Mouse (Mus musculus): ENCODE measurements around the gene Psd. TPM values are rescaled to one million over a fixed set of nuclear protein-coding genes. Genes with fewer than 3 reads are reported as not detected.

The Psd gene
- polyA plus RNA-seq, 1 experiment from 2014 or later = 1.8 TPM

- peak; percentile 91 for DNase-seq (ENCODE audit: low spot score)
- WGBS = under 1% methylated on average over 42 of the region's 43 CpGs
- Histone ChIP-seq H3K36me3 (peaks cover 15% of the 10 kb centered on the region), H3K4me3 (peak overlapping the region; percentile 69), H3K27me3 (ENCODE audit: low read depth, poor library complexity, severe bottlenecking) (peaks cover 47% of the 10 kb centered on the region), H3K27ac (peak overlapping the region; percentile 78), H3K9me3 (replicated peaks) (no peaks in the 10 kb centered on the region), H3K4me1 (peaks cover 37% of the 10 kb centered on the region)
These were observed 21.3 kb downstream of the Psd start for GRCm38 (mm10) chr19:46305432-46306267.

DNA sequence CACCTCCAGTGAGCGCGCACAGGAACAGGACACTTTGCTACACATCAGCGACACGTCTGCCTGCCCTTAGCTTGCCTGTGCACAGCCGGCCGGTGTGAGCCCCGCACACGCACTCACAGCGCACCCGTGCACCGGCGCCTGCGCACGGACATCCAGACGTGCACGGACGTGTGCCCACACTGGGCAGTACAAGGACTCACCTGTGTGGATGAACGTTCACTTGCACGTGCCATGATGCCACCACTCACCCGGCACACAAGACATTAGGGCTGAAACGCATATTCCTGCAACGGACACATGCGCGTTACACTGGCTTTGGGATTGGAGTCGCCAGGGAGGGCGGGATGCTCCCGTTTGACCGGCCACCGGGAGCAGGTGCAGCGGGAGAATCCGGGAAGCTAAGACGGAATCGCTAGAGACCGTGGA is 22.0 kb downstream of the Psd start:
- H3K36me3 ChIP-seq = peaks cover 8% of the 10 kb centered on the region
- peak overlapping the region; percentile 78 for H3K27ac ChIP-seq
- peaks cover 37% of the 10 kb centered on the region for H3K4me1 ChIP-seq
- DNase-seq (ENCODE audit: low spot score) = no peak
- H3K4me3 ChIP-seq = peak overlapping the region; percentile 69
- peaks cover 40% of the 10 kb centered on the region for H3K27me3 ChIP-seq (ENCODE audit: low read depth, poor library complexity, severe bottlenecking)
- under 1% methylated on average over 34 of the region's 34 CpGs for WGBS
- no peaks in the 10 kb centered on the region for H3K9me3 ChIP-seq (replicated peaks)

- Histone ChIP-seq H3K4me3 (peak within 1 kb of the TSS; percentile 69), H3K27ac (peak within 1 kb of the TSS; percentile 78), H3K36me3 (0 out of 2 replicates have a peak, but pooled peaks cover 4% of the 10 kb centered on the region), H3K4me1 (peaks cover 37% of the 10 kb centered on the region), H3K27me3 (ENCODE audit: low read depth, poor library complexity, severe bottlenecking) (peaks cover 35% of the 10 kb centered on the region), H3K9me3 (replicated peaks) (no peaks in the 10 kb centered on the region)
- DNase-seq (ENCODE audit: low spot score) = peak; percentile 90
- under 1% methylated on average over 39 of the region's 39 CpGs for WGBS
These were observed 22.6 kb downstream of the Psd start, which contains the start of gene Nfkb2 for GRCm38 (mm10) chr19:46304216-46304841. TSS of gene Nfkb2 (plus strand) at chr19:46304320.

DNA sequence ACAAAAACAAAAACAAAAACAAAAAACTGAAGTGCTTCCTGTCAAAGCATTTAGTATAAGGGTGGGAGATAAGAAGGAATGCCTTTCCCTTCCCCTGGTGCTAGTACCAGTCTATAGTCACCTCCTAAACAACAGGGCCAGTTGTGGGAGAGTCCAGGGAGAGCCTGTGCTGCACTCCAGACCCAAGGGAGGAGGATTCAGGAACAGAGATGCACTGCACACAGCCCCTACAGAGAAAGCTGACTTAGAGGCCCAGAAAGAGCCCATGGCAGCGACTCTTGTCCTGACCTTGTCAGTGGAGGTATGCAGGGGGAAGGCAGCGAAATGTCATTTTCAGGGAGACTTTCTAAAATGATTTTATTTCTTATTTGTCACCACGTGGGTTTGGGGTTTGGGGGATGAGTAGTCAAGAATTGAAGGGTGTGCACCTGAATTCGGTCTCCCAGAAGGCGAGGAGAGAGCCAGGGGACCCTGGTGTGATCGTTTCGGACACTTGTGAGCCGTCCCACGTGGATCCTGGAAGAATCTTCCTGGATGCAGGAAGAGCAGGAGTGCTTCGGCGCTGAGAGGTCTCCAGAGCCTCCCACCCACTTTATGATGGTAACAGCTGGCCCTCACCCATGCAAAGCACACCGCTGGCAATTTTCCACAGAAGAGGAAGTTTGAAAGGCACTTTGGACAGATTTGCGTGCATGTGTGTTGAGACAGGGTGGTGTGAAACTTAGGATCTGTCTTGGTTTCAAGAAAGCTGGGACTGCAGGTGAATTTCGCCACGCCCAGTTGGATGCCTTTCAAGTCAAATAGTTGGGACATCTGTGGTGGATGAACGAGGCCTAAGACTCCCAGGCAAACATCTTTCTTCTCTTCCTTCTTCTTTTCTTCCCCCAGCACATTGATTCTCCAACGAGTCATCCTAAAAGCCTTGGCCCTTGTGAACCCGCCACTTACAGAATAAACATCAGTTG is 23.4 kb downstream of the Psd start:
- peak; percentile 26 for DNase-seq (ENCODE audit: low spot score)
- Histone ChIP-seq H3K27ac (no peak overlapping the region), H3K4me1 (peaks cover 30% of the 10 kb centered on the region), H3K9me3 (replicated peaks) (no peaks in the 10 kb centered on the region), H3K4me3 (peak overlapping the region; percentile 69), H3K27me3 (ENCODE audit: low read depth, poor library complexity, severe bottlenecking) (peaks cover 28% of the 10 kb centered on the region), H3K36me3 (0 out of 2 replicates have a peak, but pooled peaks cover 4% of the 10 kb centered on the region)
- WGBS = 54% methylated on average over 18 of the region's 18 CpGs

DNA sequence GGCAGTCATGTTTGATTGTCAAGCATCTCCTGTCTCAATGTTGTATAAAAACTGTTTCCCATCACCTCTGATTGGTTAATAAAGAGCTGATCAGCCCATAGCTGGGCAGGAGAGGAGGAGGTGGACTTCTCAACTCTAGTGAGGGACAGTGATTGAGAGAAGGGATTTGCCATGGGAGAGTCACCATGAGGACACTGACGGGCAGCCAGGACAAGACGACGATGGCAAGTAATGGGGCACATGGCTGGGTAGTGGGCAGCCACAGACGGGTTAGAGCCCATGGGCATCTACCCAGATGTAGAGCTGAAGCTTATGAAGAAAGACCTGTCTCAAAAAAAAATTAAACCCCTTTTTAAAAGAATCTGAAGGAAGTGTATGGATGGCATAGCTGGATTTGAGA is 24.4 kb downstream of the Psd start:
- peaks cover 28% of the 10 kb centered on the region for H3K4me1 ChIP-seq
- H3K4me3 ChIP-seq = no peak overlapping the region
- H3K27me3 ChIP-seq (ENCODE audit: low read depth, poor library complexity, severe bottlenecking) = peaks cover 19% of the 10 kb centered on the region
- no peak overlapping the region for H3K27ac ChIP-seq
- H3K36me3 ChIP-seq = 0 out of 2 replicates have a peak, but pooled peaks cover 3% of the 10 kb centered on the region
- peak; percentile 5 for DNase-seq (ENCODE audit: low spot score)
- H3K9me3 ChIP-seq (replicated peaks) = no peaks in the 10 kb centered on the region
- 93% methylated on average over 4 of the region's 4 CpGs for WGBS

- WGBS = 41% methylated on average over 8 of the region's 8 CpGs
- H3K9me3 ChIP-seq (replicated peaks) = no peaks in the 10 kb centered on the region
- H3K4me1 ChIP-seq = peaks cover 17% of the 10 kb centered on the region
- H3K36me3 ChIP-seq = no peaks in the 10 kb centered on the region
- no peak overlapping the region for H3K27ac ChIP-seq
- peak; percentile 25 for DNase-seq (ENCODE audit: low spot score)
- no peak overlapping the region for H3K4me3 ChIP-seq
- no peaks in the 10 kb centered on the region for H3K27me3 ChIP-seq (ENCODE audit: low read depth, poor library complexity, severe bottlenecking)
These were observed 26.5 kb downstream of the Psd start for GRCm38 (mm10) chr19:46300294-46301045.

GRCm38 (mm10) chr19:46296938-46297337 is 30.0 kb downstream of the Psd start:
- no peaks in the 10 kb centered on the region for H3K9me3 ChIP-seq (replicated peaks)
- H3K4me3 ChIP-seq = no peak overlapping the region
- DNase-seq (ENCODE audit: low spot score) = no peak
- H3K4me1 ChIP-seq = no peaks in the 10 kb centered on the region
- no peaks in the 10 kb centered on the region for H3K36me3 ChIP-seq
- H3K27me3 ChIP-seq (ENCODE audit: low read depth, poor library complexity, severe bottlenecking) = no peaks in the 10 kb centered on the region
- 77% methylated on average over 4 of the region's 4 CpGs for WGBS
- H3K27ac ChIP-seq = no peak overlapping the region

- no peaks in the 10 kb centered on the region for H3K27me3 ChIP-seq (ENCODE audit: low read depth, poor library complexity, severe bottlenecking)
- no peaks in the 10 kb centered on the region for H3K9me3 ChIP-seq (replicated peaks)
- no peak for DNase-seq (ENCODE audit: low spot score)
- H3K27ac ChIP-seq = no peak overlapping the region
- no peaks in the 10 kb centered on the region for H3K4me1 ChIP-seq
- peaks cover 13% of the 10 kb centered on the region for H3K36me3 ChIP-seq
- no peak overlapping the region for H3K4me3 ChIP-seq
- 68% methylated on average over 12 of the region's 12 CpGs for whole genome bisulfite sequencing
These were observed 36.3 kb downstream of the Psd start for GRCm38 (mm10) chr19:46290535-46291105.

- Histone ChIP-seq H3K27ac (no peak overlapping the region), H3K9me3 (replicated peaks) (no peaks in the 10 kb centered on the region), H3K4me1 (no peaks in the 10 kb centered on the region), H3K36me3 (peaks cover 43% of the 10 kb centered on the region), H3K27me3 (ENCODE audit: low read depth, poor library complexity, severe bottlenecking) (no peaks in the 10 kb centered on the region), H3K4me3 (no peak overlapping the region)
- 89% methylated on average over 3 of the region's 3 CpGs for WGBS
- no peak for DNase-seq (ENCODE audit: low spot score)
These were observed 39.4 kb downstream of the Psd start for GRCm38 (mm10) chr19:46287566-46287965.

DNA sequence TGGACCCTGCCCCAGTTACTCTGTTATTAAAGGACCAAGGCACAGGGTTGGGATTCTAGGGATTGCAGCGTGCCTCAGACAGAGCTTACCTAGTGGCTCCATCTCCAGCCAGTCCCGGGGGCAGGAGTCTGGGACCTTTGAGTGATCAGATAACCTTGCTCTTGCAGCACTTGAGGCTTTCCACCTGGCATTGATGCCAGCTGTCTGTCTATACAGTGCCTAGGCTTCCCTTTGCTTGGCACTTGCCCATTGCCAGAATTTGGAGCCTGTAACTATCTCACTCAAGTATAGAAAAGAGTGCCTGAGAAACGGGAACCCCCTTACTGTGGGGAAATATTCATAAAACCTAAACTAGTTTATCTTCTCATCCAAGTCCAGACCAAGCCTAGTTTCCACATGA is 40.0 kb downstream of the Psd start:
- Histone ChIP-seq H3K27me3 (ENCODE audit: low read depth, poor library complexity, severe bottlenecking) (no peaks in the 10 kb centered on the region), H3K36me3 (peaks cover 50% of the 10 kb centered on the region), H3K27ac (no peak overlapping the region), H3K9me3 (replicated peaks) (no peaks in the 10 kb centered on the region), H3K4me1 (no peaks in the 10 kb centered on the region), H3K4me3 (no peak overlapping the region)
- WGBS = 95% methylated on average over 3 of the region's 3 CpGs
- no peak for DNase-seq (ENCODE audit: low spot score)

GRCm38 (mm10) chr19:46286047-46286446 is 40.9 kb downstream of the Psd start:
- DNase-seq (ENCODE audit: low spot score) = no peak
- no peaks in the 10 kb centered on the region for H3K27me3 ChIP-seq (ENCODE audit: low read depth, poor library complexity, severe bottlenecking)
- no peaks in the 10 kb centered on the region for H3K9me3 ChIP-seq (replicated peaks)
- H3K27ac ChIP-seq = no peak overlapping the region
- WGBS = 92% methylated on average over 6 of the region's 6 CpGs
- H3K36me3 ChIP-seq = peaks cover 58% of the 10 kb centered on the region
- no peak overlapping the region for H3K4me3 ChIP-seq
- no peaks in the 10 kb centered on the region for H3K4me1 ChIP-seq

DNA sequence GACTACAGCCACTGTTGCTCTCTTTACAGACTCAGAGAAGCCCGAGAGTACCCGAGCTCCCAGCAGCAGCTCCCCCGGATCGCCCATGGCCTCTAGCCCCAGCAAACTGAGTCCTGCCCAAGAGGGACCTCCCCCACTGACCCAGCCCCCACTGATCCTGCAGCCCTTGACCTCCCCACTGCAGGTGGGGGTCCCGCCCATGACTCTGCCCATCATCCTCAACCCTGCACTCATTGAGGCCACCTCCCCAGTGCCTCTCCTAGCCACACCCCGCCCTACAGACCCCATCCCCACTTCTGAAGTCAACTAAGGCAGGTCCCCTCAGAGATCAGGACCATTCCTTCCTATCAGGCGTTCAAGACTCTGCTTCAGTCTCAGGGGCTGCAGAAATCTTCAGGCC is 41.3 kb downstream of the Psd start:
- Histone ChIP-seq H3K9me3 (replicated peaks) (no peaks in the 10 kb centered on the region), H3K27ac (no peak overlapping the region), H3K4me3 (no peak overlapping the region), H3K36me3 (peaks cover 61% of the 10 kb centered on the region), H3K27me3 (ENCODE audit: low read depth, poor library complexity, severe bottlenecking) (no peaks in the 10 kb centered on the region), H3K4me1 (no peaks in the 10 kb centered on the region)
- WGBS = 83% methylated on average over 7 of the region's 7 CpGs
- no peak for DNase-seq (ENCODE audit: low spot score)
